Mouse (Mus musculus): ENCODE results near the gene C1galt1.
A peak's percentile ranks its signal among the peaks of the same experiment; 100 is the strongest.

Gene C1galt1

GRCm38 (mm10) chr6:7858586-7858985 lies 13.9 kb downstream of the C1galt1 start:
- DNase-seq (ENCODE audit: low read depth, low spot score), result no peak

GRCm38 (mm10) chr6:7859161-7859560 lies 14.5 kb downstream of the C1galt1 start:
- no peak for DNase-seq (ENCODE audit: low read depth, low spot score)

GRCm38 (mm10) chr6:7861033-7861432 lies 16.4 kb downstream of the C1galt1 start:
- peak; percentile 77 for DNase-seq (ENCODE audit: low read depth, low spot score)

- DNase-seq (ENCODE audit: low read depth, low spot score), result no peak
These were observed 18.7 kb downstream of the C1galt1 start for GRCm38 (mm10) chr6:7863354-7863753.

- DNase-seq (ENCODE audit: low read depth, low spot score), result no peak
These were observed 32.2 kb downstream of the C1galt1 start for GRCm38 (mm10) chr6:7876836-7877235.

- DNase-seq (ENCODE audit: low read depth, low spot score), result no peak
These were observed 37.0 kb downstream of the C1galt1 start for GRCm38 (mm10) chr6:7881595-7882128.

GRCm38 (mm10) chr6:7882520-7882919 lies 37.9 kb downstream of the C1galt1 start:
- no peak for DNase-seq (ENCODE audit: low read depth, low spot score)

- no peak for DNase-seq (ENCODE audit: low read depth, low spot score)
These were observed 41.5 kb downstream of the C1galt1 start for GRCm38 (mm10) chr6:7885994-7886684.

- no peak for DNase-seq (ENCODE audit: low read depth, low spot score)
These were observed 42.0 kb downstream of the C1galt1 start for GRCm38 (mm10) chr6:7886685-7887004.

- no peak for DNase-seq (ENCODE audit: low read depth, low spot score)
These were observed 51.7 kb downstream of the C1galt1 start for GRCm38 (mm10) chr6:7896339-7896738.

- peak; percentile 69 for DNase-seq (ENCODE audit: low read depth, low spot score)
These were observed 67.4 kb downstream of the C1galt1 start for GRCm38 (mm10) chr6:7912015-7912414.

All from brain, adult 2 months (tissue).